Mouse (Mus musculus): Measurements from ENCODE around the gene Gpr26.

Gene Gpr26

DNA sequence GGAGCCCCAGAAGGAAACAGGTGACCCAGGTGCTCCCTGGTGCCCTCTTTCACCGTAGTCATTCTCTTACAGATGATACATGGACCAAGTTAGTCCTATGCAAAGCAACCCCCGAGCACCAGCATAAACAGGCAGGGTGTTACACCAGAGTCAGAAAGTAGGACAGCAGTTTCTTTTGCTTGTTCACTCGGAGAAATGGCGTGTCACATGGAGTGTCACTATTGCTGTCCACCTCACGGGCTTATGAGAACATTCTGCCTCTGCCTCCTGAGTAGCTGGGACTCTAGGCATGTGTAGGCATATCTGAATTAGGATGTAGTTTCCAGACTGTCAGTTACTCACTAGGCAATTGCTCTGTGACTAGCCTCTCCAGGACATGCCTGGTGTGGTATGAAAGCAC, 47.7 kb downstream of the Gpr26 start:
- POLR2A ChIA-PET = no interaction called here
- CTCF ChIA-PET = no interaction called here

DNA sequence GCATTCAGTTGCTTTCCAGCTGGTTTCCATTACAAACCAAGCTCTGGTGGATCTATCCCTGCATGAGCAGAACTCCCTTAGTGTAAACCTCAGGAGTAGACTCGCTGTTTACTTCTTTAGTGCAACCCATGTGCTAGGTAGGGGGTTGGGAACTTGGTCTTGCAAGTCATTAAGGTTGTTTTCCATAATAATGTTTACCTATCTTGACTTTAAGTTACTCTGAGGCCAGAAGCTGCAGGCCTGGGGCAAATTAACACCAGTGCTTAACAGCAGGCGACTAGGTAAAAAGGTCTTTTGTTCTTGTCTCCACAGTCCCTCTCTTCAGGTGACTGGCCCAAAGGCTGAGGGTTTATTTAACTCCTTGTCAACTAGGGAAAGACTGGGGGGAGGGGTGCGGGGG, 48.9 kb downstream of the Gpr26 start:
- ChIA-PET POLR2A (no interaction called here), CTCF (no interaction called here)

DNA sequence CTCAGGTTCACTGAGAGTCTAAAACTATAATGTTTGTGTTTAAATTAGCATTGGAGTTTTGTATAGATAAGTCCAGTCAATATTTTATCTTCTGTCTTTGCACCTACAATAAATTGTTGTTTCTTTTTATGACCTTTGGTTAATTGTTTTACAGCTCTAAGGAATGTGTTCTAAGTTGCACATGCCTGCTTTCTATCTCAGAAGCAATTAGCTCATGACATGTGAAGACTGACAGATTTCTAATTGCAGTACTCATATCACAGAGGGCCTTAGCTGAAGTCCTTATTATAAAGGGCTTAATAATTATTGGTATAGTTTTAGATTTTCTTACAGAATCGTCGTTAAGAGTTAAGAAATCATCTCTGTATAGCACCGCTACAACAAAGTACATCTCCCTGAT, 49.7 kb downstream of the Gpr26 start:
- CTCF ChIA-PET = no interaction called here
- POLR2A ChIA-PET = no interaction called here

DNA sequence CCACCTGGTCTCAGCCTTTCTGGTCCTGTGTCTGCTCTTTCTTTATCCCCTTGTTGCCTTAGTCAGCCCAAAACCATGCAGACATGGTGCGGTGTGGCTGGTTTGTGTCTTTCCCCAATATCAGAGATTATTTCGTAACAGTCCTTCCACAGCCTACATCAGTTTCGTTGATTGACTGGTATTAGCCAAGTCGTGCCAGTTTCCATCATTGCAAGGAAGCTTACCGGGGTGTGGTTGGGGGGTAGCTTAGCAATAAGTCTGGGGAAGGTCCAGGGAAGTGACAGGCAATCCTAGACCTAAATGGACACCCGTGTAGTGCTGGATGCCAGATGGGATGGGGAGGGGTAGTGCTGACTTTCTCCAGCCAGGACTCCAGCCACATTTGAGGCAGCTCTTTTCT, 59.3 kb downstream of the Gpr26 start:
- ChIA-PET POLR2A (interaction anchor here in 2 of 4 experiments (0.5 to 1.2 kb wide), 2 partner anchors 16 to 154 kb away, joined by 3 read pairs; no protein-coding TSS in a partner anchor), CTCF (no interaction called here)

DNA sequence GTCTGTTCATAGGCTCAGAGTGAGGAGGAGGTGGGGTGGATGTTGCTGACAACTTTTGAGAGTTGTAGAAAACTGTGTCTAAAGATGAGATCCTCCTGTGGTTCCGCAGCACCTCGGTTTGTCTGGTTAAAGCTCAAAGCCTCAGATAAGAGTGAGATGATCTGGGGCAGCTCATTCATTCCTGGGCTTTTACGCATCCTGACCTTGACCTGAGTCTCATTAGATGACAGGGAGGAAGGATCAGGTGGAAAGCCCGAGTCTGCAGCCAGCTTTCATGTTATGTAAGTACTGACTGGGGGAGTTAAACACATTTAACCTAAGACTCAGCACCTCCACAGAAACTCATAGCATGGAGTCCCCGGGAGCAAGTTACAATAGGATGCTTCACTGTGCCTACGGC, 60.4 kb downstream of the Gpr26 start:
- ChIA-PET CTCF (no interaction called here), POLR2A (interaction anchor here in 1 of 4 experiments (1.0 kb wide), 1 partner anchor 153 kb away, joined by 3 read pairs; no protein-coding TSS in a partner anchor)

DNA sequence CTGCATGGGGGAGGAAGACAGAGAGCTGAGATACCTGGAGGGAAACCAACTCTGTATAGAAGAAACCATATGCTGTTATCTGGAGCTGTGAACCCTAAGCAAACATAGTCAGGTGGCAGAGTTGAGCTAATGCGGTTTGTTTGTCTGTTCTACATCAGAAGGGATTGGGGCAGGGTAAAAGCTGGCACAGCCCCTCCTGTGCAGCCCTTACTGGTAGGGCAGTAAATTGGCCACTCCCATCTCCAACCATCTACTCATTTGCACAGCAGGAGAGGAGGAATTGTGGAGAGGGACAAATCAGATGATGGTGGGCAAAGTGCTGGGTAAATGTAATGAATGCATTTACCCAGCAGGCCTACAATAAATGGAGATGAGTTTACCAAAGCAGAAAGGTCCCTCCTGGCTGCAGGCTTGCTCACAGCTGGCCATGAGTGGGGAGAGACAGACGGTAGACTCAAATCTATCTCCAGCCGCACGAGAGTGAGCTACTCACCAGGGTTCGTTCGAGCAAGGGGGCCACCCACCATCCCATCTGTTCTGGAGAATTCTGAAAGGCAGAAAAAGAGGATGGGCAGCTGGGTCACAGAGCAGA, 65.8 kb downstream of the Gpr26 start:
- ChIA-PET CTCF (no interaction called here), POLR2A (no interaction called here)
